Mouse (Mus musculus) megakaryocyte-erythroid progenitor cell, adult 5-6 weeks (primary cell): Measurements from ENCODE around the gene Bid. TPM values are rescaled to one million over a fixed set of nuclear protein-coding genes. Genes with fewer than 3 reads are reported as not detected.
"Not testable (repeated sequence)": the region's sequence is repeated elsewhere in the genome, so short reads cannot be mapped to it uniquely, and the experiment has no call there.

Source experiments
- ATAC-seq: replicated peaks from 2 replicates; pipeline ENCODE4 v1.8.0; 2016; ENCODE audit warnings: mild to moderate bottlenecking, inconsistent platforms; ENCODE audit not compliant: severe bottlenecking, poor library complexity, low FRiP score, low TSS enrichment
- total RNA-seq, 2 experiments: library from RNA; stranded (forward) in 1 of 2; stranded (reverse) in 1 of 2; fragments of 200-1000, 215-1000 nt in 1 of 2; fragments of >200 nt in 1 of 2; fragmentation: Nextera tagmentation in 1 of 2; gene quantifications; 2 replicates each; pipeline ENCODE4 v1.2.3; 2014 to 2017

Gene Bid
- total RNA-seq, 2 experiments from 2014 or later = 25.8 to 55.4 TPM

DNA sequence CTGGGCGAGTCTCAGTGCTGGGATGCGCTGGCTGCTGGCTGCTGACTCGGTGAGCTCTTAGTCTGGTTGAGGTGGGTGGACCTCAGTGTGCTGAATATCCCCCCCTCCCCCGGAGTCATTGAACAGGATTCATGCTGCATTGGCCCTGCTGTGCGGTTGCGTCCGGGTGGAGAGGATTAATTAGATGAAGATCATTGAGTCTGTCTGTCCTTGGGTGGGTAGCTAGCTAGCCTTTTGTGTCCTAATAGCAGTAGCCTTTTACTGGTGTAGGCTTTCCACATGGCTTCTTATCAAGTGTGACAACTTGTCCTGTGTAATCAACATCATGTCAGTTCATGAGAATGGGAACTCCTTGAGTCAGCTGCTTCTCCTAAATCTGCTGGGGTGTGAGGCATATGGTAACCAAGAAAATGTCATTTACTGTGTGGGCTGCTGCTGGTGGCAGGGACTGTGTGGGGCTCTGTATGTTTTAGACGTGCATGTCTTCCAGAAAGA, 58.4 kb downstream of the Bid start:
- no peak for ATAC-seq

- peak; percentile 99 for ATAC-seq
Measured at GRCm38 (mm10) chr6:120854413-120854812, 62.2 kb downstream of the Bid start.

DNA sequence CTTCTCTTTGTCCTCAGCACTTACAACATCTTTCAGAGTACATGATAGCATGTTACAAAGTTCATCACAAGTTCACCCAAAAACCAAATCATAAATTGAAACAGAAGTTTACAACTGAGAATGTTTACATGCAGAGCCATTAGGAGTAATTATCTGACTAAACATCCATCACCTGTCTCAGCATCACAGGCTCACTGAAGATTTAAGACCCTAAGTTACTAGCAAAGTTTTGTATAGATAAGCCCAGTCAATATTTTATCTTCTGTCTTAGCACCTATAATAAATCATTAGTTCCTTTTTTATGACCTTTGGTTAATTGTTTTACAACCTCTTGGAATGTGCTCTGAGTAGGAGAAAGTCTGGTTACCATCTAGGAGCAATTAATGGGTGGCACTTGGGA, 65.9 kb downstream of the Bid start:
- ATAC-seq = not testable (repeated sequence)

Other genes with a start within 250 kb of the Bid start
- not detected in 2 replicates for gene Slc25a18, start 143.3 kb downstream of the Bid start, total RNA-seq (2014; fragmentation: Nextera tagmentation)
- not detected in 2 replicates for gene Slc25a18, start 143.3 kb downstream of the Bid start, total RNA-seq (2017)
- gene Atp6v1e1, start 94.1 kb downstream of the Bid start, total RNA-seq (2014; fragmentation: Nextera tagmentation) = 73.8 and 94.9 TPM in 2 replicates
- 87.9 and 98.2 TPM in 2 replicates for gene Atp6v1e1, start 94.1 kb downstream of the Bid start, total RNA-seq (2017)
- 41.4 and 52.2 TPM in 2 replicates for gene Bcl2l13, start 80.6 kb downstream of the Bid start, total RNA-seq (2014; fragmentation: Nextera tagmentation)
- gene Bcl2l13, start 80.6 kb downstream of the Bid start, total RNA-seq (2017) = 28.8 and 42.0 TPM in 2 replicates
- 77.2 and 89.3 TPM in 2 replicates for gene Mical3, start 214.1 kb upstream of the Bid start, total RNA-seq (2014; fragmentation: Nextera tagmentation)
- 23.6 and 26.4 TPM in 2 replicates for gene Mical3, start 214.1 kb upstream of the Bid start, total RNA-seq (2017)